Mouse (Mus musculus): ENCODE data around the gene Pebp1. TPM values are rescaled to one million over a fixed set of nuclear protein-coding genes. Genes with fewer than 3 reads are reported as not detected.
"Not testable (repeated sequence)": the region's sequence is repeated elsewhere in the genome, so short reads cannot be mapped to it uniquely, and the experiment has no call there.

Pebp1 gene
- polyA plus RNA-seq, 1 experiment from 2014 or later: 962 TPM

DNA sequence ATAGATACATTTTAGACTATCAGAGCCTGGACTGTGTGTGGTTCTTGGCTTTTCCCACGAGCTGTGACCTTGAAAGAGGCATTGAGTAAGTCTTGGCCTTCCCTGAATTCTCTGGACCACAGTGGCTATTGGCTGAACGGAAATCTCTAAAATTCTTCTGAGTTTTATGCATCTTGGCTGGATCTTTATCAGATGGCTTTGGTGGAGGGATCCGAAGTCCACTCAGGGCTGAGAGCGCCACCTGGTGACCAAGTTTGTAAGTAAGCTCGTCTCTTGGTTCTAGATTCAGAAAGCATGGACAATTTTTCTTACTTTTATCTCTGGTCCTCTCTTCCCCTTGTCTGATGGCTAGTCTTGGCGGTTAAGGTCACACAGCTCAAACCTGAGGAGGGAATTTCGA, 17.5 kb upstream of the Pebp1 start:
- H3K36me3 ChIP-seq: no peaks in the 10 kb centered on the region
- no peak overlapping the region for H3K27ac ChIP-seq (replicated peaks)
- WGBS: 79% methylated on average over 7 of the region's 7 CpGs
- 0 out of 2 replicates have a peak, but pooled peaks cover 4% of the 10 kb centered on the region for H3K9me3 ChIP-seq (replicated peaks)
- peaks cover 13% of the 10 kb centered on the region for H3K4me1 ChIP-seq
- H3K4me3 ChIP-seq: no peak overlapping the region
- H3K27me3 ChIP-seq (ENCODE audit: low read depth, poor library complexity, severe bottlenecking): no peaks in the 10 kb centered on the region
- DNase-seq (ENCODE audit: low spot score): peak; percentile 49

DNA sequence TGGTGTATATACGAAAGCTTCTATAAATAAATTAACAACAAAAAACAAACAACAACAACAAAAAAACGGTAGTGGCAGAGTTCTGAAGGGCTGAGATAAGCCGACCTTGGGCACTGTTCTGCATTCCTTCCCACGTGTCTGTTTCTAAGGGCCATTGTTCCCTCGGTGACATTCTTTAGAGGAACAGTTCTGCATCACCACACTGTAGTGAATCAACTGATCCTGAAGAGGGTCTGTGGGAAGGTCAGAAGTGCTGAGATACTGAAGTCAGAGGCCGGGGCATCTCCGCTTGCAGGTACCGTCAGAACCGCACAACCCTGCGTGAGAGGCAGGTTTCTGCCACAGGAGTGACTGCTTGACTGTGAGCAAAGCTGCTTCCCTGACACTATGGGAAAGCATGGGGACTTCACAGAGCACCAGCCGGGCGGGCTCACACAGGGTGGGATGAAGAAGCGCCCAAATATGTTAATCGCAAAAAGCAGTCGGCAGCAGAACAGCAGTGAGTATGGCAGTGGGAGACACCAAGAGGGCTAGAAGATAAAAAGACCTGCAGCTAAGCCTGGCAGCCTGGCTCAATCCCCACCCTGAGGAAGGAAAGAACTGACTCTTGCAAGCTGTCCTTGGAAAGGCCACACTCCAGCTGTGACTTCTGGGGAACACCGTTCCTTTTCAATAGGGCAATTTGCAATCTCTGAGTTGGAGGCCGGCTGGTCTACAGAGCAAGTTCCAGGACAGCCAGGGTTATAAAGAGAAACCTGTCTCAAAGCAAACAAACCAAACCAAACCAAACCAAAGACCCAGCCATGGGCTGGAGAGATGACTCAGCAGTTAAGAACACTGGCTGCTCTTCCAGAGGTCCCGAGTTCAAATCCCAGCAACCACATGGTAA, 16.5 kb upstream of the Pebp1 start:
- WGBS: 41% methylated on average over 18 of the region's 18 CpGs
- peaks cover 13% of the 10 kb centered on the region for H3K4me1 ChIP-seq
- no peak for DNase-seq (ENCODE audit: low spot score)
- no peaks in the 10 kb centered on the region for H3K27me3 ChIP-seq (ENCODE audit: low read depth, poor library complexity, severe bottlenecking)
- H3K4me3 ChIP-seq: 0 out of 2 replicates have a peak overlapping the region, but pooled peaks have one; percentile 0
- peak overlapping the region; percentile 46; the same call in 1 of the 2 replicates for H3K27ac ChIP-seq (replicated peaks)
- H3K9me3 ChIP-seq (replicated peaks): 0 out of 2 replicates have a peak, but pooled peaks cover 4% of the 10 kb centered on the region
- H3K36me3 ChIP-seq: no peaks in the 10 kb centered on the region

DNA sequence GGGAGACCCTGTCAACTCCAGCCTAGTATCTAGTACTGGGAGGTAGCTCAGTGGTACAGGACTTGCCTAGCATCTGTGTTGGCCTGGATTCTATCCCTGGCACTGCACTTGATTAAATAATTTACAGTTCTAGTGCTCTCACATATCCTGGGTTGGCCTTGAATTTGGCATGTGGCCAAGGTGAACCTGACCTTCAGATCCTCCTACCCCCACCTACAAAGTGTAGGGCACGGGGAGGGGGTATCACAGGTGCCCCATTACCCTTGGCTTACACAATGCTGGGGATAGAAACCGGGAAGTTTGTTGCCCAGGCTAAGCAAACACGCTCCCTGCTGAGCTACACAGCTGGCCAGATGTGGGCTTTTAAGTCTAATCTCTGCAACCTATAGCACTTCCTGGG, 15.5 kb upstream of the Pebp1 start:
- no peak overlapping the region for H3K27ac ChIP-seq (replicated peaks)
- 65% methylated on average over 3 of the region's 3 CpGs for WGBS
- DNase-seq (ENCODE audit: low spot score): no peak
- H3K4me3 ChIP-seq: no peak overlapping the region
- 0 out of 2 replicates have a peak, but pooled peaks cover 4% of the 10 kb centered on the region for H3K9me3 ChIP-seq (replicated peaks)
- no peaks in the 10 kb centered on the region for H3K27me3 ChIP-seq (ENCODE audit: low read depth, poor library complexity, severe bottlenecking)
- H3K4me1 ChIP-seq: peaks cover 13% of the 10 kb centered on the region
- no peaks in the 10 kb centered on the region for H3K36me3 ChIP-seq

DNA sequence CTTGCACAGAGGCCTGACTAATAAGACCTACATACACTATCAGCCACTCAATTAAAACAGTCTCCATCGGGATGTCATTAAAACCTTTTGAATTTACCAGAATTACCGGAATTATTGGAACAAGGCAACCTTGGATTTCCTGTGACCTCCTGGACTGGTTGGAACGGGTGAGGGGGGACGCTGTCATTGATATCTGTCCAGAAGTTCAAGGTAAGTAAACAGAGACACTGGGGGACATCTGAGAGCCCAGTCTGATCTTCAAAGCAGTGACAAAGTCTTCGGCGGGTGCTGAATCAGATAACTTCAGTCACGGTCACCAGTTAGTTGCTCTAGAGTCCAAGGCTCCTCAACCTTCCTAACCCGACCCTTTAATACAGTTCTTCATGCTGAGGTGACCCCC, 7.6 kb upstream of the Pebp1 start:
- no peaks in the 10 kb centered on the region for H3K36me3 ChIP-seq
- H3K27me3 ChIP-seq (ENCODE audit: low read depth, poor library complexity, severe bottlenecking): no peaks in the 10 kb centered on the region
- 96% methylated on average over 8 of the region's 8 CpGs for WGBS
- no peak for DNase-seq (ENCODE audit: low spot score)
- no peaks in the 10 kb centered on the region for H3K9me3 ChIP-seq (replicated peaks)
- H3K4me1 ChIP-seq: no peaks in the 10 kb centered on the region
- no peak overlapping the region for H3K27ac ChIP-seq (replicated peaks)
- H3K4me3 ChIP-seq: no peak overlapping the region

DNA sequence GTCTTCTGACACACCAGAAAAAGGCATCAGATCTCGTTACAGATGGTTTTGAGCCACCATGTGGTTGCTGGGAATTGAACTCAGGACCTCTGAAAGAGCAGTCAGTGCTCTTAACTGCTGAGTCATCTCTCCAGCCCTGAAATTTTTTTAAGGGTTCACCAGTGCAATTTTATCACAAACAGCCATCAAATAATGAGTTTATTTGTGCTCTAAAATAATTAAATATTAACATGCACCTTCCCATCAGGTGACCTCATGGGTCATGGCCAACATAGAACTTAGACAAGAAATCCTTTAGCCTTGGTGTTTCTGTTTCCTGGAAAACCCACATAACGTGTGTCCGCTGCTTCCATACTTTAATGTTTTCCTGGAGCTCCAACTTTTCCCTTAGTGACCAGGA, 6.4 kb upstream of the Pebp1 start:
- not testable (repeated sequence) for H3K27ac ChIP-seq (replicated peaks); H3K4me3 ChIP-seq; H3K27me3 ChIP-seq (ENCODE audit: low read depth, poor library complexity, severe bottlenecking); H3K9me3 ChIP-seq (replicated peaks); H3K36me3 ChIP-seq; DNase-seq (ENCODE audit: low spot score); H3K4me1 ChIP-seq
- WGBS: 87% methylated on average over 3 of the region's 3 CpGs

GRCm38 (mm10) chr5:117292547-117292946, 5.1 kb upstream of the Pebp1 start:
- H3K4me1 ChIP-seq: peaks cover 8% of the 10 kb centered on the region
- H3K27me3 ChIP-seq (ENCODE audit: low read depth, poor library complexity, severe bottlenecking): peaks cover 12% of the 10 kb centered on the region
- H3K4me3 ChIP-seq: no peak overlapping the region
- H3K9me3 ChIP-seq (replicated peaks): no peaks in the 10 kb centered on the region
- WGBS: 74% methylated on average over 6 of the region's 6 CpGs
- no peaks in the 10 kb centered on the region for H3K36me3 ChIP-seq
- no peak for DNase-seq (ENCODE audit: low spot score)
- H3K27ac ChIP-seq (replicated peaks): no peak overlapping the region

GRCm38 (mm10) chr5:117291312-117291711, 3.9 kb upstream of the Pebp1 start:
- Histone ChIP-seq H3K27ac (replicated peaks) (no peak overlapping the region), H3K36me3 (no peaks in the 10 kb centered on the region), H3K4me1 (peaks cover 13% of the 10 kb centered on the region), H3K27me3 (ENCODE audit: low read depth, poor library complexity, severe bottlenecking) (peaks cover 12% of the 10 kb centered on the region), H3K4me3 (no peak overlapping the region), H3K9me3 (replicated peaks) (no peaks in the 10 kb centered on the region)
- no peak for DNase-seq (ENCODE audit: low spot score)
- WGBS: 87% methylated on average over 3 of the region's 3 CpGs

DNA sequence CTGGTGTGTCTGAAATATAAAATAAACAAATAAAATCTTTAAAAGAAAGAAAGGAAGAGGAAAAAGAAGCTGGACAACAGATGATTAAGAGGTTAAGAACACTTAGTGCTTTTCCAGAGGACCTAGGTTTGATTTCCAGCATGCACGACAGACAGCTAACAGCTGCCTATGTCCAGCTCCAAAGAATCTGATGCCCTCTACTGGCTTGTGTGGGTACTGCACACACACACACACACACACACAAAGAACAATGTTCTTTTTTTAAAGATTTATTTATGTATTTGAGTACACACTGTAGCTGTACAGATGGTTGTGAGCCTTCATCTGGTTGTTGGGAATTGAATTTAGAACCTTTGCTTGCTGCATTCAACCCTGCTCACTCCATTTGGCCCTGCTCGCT, 2.7 kb upstream of the Pebp1 start:
- Histone ChIP-seq H3K9me3 (replicated peaks) (no peaks in the 10 kb centered on the region), H3K36me3 (peaks cover 9% of the 10 kb centered on the region), H3K27ac (replicated peaks) (no peak overlapping the region), H3K4me1 (peaks cover 25% of the 10 kb centered on the region), H3K27me3 (ENCODE audit: low read depth, poor library complexity, severe bottlenecking) (peaks cover 12% of the 10 kb centered on the region), H3K4me3 (no peak overlapping the region)
- WGBS: 87% methylated on average over 2 of the region's 2 CpGs
- DNase-seq (ENCODE audit: low spot score): no peak

GRCm38 (mm10) chr5:117289646-117290045, 2.2 kb upstream of the Pebp1 start:
- DNase-seq (ENCODE audit: low spot score): no peak
- Histone ChIP-seq H3K4me1 (peaks cover 29% of the 10 kb centered on the region), H3K27ac (replicated peaks) (no peak overlapping the region)

GRCm38 (mm10) chr5:117286286-117286685, 1.1 kb downstream of the Pebp1 start:
- peak overlapping the region; percentile 91 for H3K27ac ChIP-seq (replicated peaks)

More at GRCm38 (mm10) chr5:117289646-117290045, 2.2 kb upstream of the Pebp1 start:
- peaks cover 12% of the 10 kb centered on the region for H3K27me3 ChIP-seq (ENCODE audit: low read depth, poor library complexity, severe bottlenecking)
- no peak overlapping the region for H3K4me3 ChIP-seq
- H3K36me3 ChIP-seq: peaks cover 14% of the 10 kb centered on the region
- no peaks in the 10 kb centered on the region for H3K9me3 ChIP-seq (replicated peaks)

DNA sequence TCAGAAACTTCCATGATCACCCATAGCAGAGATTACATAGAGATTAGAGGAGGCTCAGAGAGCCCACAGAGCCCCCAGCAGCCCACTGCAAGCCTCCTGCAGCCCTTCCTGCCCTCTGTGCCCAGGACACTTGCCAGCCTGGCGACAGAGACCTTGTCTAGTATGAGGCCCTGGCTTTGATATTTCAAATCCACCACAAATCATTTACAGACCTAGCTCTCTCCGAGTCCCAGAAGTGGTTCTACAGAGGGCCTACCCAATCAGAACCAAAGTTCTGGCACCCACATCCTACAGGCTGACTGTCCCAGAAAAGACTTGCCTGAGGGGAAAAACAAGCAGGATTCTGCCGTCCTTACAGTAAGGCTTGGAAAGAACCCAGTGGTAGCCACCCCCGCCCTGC, 2.2 kb downstream of the Pebp1 start:
- WGBS: 84% methylated on average over 4 of the region's 4 CpGs
- peak overlapping the region; percentile 90; the same call in 1 of the 2 replicates for H3K4me3 ChIP-seq
- peaks cover 12% of the 10 kb centered on the region for H3K27me3 ChIP-seq (ENCODE audit: low read depth, poor library complexity, severe bottlenecking)
- DNase-seq (ENCODE audit: low spot score): no peak
- peaks cover 54% of the 10 kb centered on the region for H3K36me3 ChIP-seq
- H3K4me1 ChIP-seq: peaks cover 31% of the 10 kb centered on the region
- H3K9me3 ChIP-seq (replicated peaks): no peaks in the 10 kb centered on the region
- no peak overlapping the region for H3K27ac ChIP-seq (replicated peaks)

More at GRCm38 (mm10) chr5:117286286-117286685, 1.1 kb downstream of the Pebp1 start:
- H3K27me3 ChIP-seq (ENCODE audit: low read depth, poor library complexity, severe bottlenecking): peaks cover 12% of the 10 kb centered on the region
- peaks cover 31% of the 10 kb centered on the region for H3K4me1 ChIP-seq
- WGBS: 65% methylated on average over 3 of the region's 3 CpGs
- no peaks in the 10 kb centered on the region for H3K9me3 ChIP-seq (replicated peaks)
- no peak for DNase-seq (ENCODE audit: low spot score)
- H3K36me3 ChIP-seq: peaks cover 44% of the 10 kb centered on the region
- H3K4me3 ChIP-seq: peak overlapping the region; percentile 90

DNA sequence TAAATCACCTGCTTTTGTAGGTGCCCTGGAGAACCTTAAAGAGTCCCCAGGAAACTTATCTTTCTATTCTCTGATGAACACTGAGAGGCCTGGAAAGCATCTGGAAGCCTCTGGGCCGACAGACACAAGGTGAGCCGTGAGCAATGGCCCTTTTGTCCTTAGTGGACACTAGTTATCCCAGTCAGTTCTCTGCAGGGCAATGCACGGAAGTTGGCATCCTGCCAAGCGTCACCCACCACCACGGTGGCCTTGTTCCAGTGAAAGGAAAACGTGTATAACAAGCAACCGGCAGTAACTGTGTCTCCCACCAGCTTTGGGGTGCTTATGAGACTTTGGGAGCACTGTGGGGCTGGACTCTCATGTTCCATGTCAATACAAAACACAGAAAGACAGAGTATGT, 2.7 kb downstream of the Pebp1 start:
- no peak overlapping the region for H3K27ac ChIP-seq (replicated peaks)
- H3K27me3 ChIP-seq (ENCODE audit: low read depth, poor library complexity, severe bottlenecking): peaks cover 12% of the 10 kb centered on the region
- 90% methylated on average over 7 of the region's 7 CpGs for WGBS
- H3K36me3 ChIP-seq: peaks cover 60% of the 10 kb centered on the region
- H3K4me3 ChIP-seq: no peak overlapping the region
- H3K9me3 ChIP-seq (replicated peaks): no peaks in the 10 kb centered on the region
- no peak for DNase-seq (ENCODE audit: low spot score)
- H3K4me1 ChIP-seq: peaks cover 31% of the 10 kb centered on the region

DNA sequence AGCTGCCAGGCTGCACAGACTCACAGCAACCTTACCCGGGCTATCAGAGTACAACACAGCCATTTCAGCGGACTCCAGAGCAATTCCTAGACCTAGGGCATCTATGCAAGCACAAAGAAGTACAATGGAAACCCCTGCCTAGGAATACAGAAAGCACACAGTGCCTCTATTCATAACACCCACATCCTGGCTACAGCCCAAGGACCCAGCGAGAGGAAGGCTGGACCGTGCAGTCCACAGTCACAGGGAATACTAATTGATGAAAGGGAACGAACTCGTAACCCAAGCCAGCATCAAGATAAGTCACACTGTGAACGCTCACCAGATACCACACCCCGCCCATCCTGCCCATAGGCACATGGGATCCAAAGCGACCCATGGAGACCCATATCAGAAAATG, 3.4 kb downstream of the Pebp1 start:
- H3K36me3 ChIP-seq: peaks cover 67% of the 10 kb centered on the region
- H3K27me3 ChIP-seq (ENCODE audit: low read depth, poor library complexity, severe bottlenecking): peaks cover 12% of the 10 kb centered on the region
- DNase-seq (ENCODE audit: low spot score): no peak
- H3K9me3 ChIP-seq (replicated peaks): no peaks in the 10 kb centered on the region
- no peak overlapping the region for H3K27ac ChIP-seq (replicated peaks)
- WGBS: 92% methylated on average over 9 of the region's 9 CpGs
- no peak overlapping the region for H3K4me3 ChIP-seq
- H3K4me1 ChIP-seq: peaks cover 31% of the 10 kb centered on the region

Data from midbrain, embryonic 10.5 days (tissue).